Mouse (Mus musculus) CD4-positive, CD25-positive, alpha-beta regulatory T cell, adult 4 months (primary cell): ENCODE measurements around the gene Golph3. TPM values are rescaled to one million over a fixed set of nuclear protein-coding genes. Genes with fewer than 3 reads are reported as not detected.

Source experiments
- ATAC-seq: one replicate; pipeline ENCODE4 v1.8.0; 2017
- polyA plus RNA-seq, 2 experiments: library from polyadenylated mRNA; unstranded; fragments of 100-300 nt; shearing (Covaris generic); gene quantifications; one replicate each; pipeline ENCODE4 v1.2.1; 2017

Golph3 gene
- polyA plus RNA-seq, 2 experiments from 2014 or later, result 17.8 to 30.3 TPM

DNA sequence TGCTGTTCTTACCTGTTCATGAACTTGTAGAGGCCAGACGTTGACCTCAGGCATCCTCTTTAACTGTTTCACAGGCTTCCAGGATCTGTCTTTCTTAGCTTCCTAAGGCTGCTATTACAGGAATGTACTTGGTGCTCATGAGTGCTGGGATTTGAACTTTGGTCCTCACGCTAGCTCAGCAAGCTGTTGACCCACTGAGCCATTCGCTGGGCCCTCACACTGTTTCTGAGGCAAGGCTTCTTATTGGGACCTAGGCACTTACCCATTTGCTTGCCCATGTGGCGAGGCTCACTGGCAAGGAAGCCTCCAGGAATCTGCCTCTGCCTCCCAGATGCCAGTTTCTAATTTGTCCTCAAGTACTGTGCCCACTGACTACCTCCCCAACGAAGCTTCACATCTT lies 1.4 kb upstream of the Golph3 start:
- ATAC-seq, result no peak

DNA sequence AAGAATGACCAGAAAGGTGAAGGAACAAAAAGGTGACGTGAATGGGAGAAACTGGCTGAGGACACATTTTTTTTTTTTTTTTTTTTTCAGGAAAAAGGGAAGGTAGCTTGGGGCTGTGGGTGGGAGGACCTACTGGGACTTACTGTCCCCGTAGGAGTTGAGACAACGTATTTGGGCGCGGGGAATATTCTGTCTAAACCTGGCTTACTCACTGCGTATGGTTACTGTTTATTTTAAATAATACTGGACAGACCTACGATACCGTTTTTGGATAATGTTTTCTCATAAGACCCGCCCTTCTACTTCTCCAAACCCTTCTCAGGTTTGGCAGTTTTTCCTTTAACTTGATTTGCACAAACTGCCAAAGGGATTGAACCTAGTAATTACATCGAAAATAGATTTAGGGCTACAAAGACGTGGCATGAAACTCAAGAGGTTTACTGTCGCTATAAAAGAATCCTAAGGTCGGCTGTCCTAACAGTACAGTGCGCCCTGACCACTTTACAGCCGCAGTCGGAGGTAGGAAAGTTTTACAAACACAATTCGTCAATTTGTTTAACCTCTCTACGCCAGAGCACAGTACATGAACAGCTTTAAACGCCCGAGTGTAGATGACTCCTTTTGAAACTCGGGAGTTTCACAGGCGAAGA lies 684 bp upstream of the Golph3 start:
- peak; percentile 40 for ATAC-seq

DNA sequence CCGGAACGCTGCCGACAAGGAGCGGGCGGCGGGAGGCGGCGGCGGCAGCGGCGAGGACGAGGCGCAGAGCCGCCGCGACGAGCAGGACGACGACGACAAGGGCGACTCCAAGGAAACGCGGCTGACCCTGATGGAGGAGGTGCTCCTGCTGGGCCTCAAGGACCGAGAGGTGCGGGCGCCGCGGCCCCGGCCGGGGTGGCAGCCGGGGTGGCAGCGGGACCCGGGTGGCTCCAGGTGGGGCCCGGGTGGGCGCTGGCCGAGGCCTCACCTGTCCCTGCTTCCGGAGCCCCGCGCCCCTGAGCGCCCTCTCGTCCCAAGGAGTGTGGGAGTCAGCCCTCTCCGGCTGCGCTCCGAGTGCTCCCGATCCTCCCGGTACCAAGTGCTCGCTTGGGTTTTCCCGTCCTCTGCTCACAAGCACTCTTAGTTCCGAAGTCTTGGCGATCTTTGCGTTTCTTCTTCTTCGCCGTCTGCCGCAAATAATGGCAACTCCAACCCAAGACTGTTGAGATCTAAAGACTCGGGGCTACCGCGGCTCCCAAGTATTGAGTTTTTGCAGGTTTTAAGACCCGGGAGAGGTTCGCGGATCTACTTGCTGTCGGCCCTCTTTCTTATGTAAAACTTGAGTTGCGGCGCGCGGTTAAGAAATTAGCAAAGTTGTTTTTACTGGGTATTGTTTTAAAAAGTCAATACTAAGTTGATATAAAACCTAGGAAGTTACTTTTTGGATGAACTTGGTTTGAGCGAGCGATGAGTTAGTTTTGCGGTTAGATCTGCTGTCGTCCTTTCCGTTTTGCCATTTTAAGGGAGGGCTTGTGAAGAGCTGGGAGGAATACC lies 755 bp downstream of the Golph3 start, which contains the start of gene 1810049J17Rik:
Gene 1810049J17Rik (minus strand): TSS at position 112 of the 834 bp plus-strand sequence.
- peak; percentile 38 for ATAC-seq

DNA sequence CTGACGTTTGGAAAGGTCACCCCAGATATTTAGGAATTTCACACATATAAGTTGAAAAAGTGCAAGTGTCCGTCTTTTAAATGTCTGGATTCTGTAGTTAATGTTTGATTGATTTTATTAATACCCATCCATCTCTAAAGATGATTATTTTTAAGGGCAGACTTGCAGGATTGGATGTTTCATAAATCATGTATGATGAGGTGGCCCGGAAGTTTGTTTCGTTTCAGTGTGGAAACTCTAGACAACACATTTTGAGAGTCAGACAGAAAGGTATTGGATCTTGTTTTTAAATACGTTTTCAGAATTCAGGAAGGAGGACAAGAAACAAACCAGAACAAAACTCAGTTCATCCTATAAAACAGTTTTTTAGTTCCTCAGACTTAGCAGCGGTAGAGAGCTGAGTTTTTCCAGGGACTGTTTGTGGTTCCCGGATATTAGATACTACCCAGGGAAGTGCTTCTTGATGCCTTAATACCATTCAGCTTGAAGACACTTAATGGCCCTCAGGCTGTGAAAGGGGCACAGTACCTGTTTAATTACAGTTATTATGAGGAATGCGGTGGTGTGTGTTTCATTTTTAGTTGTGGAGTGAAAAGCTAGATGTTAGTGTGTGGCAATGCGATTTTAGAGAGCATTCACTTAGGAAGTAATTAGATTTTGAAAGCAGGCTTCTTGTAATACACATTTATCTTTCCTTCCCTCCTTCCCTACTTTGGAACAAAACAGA lies 1.6 kb downstream of the Golph3 start:
- peak; percentile 38 for ATAC-seq

DNA sequence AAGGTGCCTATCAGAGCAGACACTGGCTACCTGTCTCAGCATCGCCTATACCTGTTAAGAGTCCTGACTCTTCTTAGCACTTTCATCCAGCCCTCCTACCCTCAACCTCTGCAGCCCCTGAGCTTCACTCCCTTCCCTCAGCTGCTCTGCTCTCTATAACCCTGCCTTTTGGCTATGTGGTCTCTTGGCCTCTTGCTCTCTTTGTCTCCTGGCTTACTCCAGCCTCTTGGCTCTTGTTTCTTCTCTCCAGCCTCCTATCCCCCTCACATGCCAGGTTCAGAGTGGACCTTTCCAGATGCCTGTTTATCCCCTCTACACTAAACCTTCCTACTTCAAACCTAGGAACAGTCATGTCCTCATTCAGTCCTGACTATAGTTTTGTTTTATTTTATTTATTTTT lies 3.1 kb downstream of the Golph3 start:
- ATAC-seq, result no peak

DNA sequence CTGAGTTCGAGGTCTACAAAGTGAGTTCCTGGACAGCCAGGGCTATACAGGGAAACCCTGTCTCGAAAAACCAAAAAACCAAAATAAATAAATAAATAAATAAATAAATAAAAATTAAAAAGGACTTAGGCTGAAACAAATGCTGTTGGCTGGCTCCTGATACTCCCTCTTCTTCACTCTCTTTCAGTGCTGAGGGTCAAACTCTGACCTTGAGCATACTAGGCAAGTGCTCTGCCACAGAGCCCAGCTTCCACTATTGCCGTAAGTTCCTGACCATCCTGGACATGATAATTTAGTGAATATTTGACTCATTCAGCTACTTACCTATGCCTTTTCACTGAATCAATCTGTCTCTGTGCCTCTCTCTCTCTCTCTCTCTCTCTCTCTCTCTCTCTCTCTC lies 9.1 kb downstream of the Golph3 start:
- ATAC-seq, result no peak

DNA sequence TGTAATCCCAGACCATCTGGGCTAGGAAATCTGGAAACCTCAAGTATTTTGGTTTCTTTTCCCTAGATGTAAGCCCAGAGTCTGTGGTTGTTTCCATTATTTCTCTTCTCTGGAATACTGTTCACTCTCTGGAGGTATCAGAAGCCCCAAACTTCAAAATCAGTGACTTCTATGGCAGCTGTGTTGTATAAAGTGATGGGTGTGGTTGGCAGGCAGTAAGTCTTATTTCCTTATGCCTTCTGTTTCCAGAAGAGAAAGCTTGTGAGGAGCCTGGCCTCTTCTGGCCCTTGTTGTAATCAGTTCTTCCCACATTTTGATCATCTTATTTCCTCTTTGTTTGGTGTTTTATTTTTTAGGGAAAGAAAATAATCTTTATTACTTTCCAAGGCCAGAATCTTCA lies 9.6 kb downstream of the Golph3 start:
- no peak for ATAC-seq

DNA sequence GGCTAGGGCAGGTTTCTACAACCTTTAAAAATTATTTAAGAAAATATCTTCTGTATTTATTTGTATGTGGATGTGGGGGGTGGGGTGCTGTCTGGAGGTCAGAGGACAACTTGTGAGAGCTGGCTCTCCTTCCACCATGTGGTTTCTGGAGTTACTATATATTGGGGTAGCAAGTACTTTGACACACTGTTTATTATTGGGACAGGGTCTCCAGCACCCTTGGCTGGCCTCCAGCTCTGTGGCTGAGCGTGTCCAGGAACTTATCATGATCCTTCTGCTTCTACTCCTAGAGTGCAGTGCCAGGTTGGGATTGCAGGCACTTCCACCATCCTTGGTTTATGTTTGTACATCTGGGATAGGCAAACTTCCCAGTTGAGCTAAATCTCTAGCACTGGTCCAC lies 10.1 kb downstream of the Golph3 start:
- ATAC-seq, result no peak

DNA sequence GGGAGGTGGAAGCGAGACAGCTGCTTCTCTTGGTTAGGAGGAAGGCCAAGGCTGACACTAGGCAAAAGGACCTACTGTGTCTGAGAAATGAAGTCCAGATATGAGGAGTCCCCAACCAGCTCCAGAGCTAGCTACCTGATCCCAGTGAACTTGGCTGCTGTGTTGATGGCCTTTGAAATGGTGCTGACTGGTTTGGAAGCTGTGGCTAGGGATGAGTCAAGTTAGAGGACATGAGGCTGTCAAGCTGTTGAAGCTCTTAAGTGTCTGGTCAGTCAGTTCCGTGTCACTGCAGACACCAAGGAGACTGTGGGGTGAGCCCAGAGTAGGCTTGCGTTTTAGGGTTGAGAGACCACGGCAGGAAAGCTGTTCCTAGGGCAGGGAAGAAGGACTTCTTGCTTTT lies 13.1 kb downstream of the Golph3 start:
- ATAC-seq, result no peak

DNA sequence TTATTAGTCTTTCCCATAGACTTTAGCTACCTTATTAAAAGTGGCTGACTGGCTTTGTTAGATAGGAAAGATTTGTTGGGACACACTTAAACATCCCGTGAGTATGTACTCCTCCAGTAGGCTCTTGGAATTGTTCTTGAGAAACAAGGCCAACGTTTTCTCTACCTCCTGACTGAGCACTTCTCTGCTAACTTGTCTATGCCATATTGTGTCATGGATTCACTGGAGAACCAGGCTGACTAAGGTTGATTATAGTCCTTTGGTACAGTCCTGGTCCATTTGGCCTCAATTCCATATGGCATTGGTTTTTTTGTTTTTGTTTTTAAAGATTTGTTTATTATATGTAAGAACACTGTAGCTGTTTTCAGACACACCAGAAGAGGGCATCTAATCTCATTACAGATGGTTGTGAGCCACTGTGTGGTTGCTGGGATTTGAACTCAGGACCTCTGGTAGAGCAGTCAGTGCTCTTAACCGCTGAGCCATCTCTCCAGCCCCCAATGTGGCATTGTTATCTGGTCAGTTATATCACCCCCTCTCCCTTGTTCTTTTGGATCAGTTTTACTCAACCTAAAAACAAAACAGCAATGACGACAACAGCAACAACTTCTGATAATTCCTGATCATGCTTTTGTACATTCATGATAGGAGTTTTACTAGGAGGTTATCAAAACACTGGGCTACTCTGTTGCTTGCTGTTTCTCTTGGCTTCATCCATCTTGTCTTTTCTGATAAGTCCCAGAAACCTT lies 16.0 kb downstream of the Golph3 start:
- ATAC-seq, result no peak

DNA sequence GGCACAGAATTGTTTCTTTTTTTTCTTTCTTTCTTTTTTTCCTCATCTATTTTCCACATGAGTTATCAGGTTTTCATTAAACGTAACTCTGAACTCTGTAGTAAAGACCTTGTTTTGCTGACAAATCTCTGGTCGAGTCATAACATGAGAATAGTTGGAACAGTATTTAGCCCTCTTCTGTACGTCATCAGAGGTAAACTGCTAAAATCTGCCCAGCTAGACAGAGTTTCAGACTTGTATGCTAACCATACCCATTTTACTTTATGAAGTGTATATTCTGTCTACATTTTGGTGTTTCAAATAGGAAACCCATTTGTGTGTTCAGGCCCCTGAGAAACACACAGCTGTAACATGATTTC lies 16.5 kb downstream of the Golph3 start:
- ATAC-seq, result peak; percentile 59

DNA sequence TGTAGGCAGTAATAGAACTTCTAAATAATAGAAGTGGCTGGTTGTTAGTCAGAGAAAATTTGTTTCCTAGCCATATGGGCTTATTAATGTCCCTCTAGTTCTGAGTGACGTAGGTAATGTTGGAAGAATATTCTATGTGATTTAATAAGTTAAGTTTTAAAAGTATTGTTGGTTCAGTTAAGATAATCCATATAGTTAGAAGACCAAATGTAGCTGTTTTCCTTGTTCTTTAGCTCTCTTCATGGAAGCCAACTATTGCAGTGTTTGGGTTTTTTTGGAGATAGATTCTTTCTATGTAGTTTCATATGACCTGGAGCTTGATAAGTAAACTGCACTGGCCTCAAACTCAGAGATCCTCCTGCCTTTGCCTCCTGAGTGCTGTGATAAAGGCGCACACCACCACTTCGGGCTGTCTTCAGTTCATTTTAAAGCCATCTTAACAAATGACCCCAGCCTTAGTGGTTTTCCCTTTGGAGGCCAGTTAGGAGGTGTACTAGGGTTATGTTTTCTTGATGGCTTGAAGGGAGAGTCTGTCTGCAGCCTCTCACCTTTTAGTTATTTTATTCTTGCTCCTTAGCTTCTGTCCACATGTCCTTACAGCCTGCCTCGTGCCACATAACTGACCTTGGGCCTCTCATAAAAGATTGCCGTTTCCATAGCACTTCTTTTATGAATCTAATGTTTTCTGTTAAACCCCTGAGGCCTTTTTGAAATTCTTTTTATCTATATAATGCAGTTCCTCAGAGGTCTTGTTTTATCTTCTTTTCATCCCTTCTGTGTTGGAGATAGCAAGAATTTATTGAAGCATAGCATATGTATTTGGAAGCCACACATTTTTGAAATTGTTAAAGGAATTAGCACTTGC lies 19.5 kb downstream of the Golph3 start:
- no peak for ATAC-seq

DNA sequence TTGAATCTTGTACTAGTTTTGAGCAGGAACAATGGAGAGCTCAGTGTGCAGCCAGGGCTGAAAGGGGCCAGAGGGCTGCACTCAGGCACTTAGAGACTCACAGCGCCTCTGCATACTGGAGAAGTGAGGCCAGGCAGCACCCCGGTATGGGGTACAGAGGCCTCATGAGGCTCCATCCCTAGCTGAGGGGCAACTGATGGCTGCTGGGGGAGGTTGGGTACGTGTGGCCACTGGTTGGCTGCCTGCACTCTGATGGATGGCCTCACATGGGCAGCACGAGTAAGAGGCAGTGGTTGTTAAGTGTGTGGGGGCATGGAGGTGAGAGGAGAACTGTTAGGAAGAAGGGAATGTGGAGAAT lies 20.1 kb downstream of the Golph3 start:
- no peak for ATAC-seq

DNA sequence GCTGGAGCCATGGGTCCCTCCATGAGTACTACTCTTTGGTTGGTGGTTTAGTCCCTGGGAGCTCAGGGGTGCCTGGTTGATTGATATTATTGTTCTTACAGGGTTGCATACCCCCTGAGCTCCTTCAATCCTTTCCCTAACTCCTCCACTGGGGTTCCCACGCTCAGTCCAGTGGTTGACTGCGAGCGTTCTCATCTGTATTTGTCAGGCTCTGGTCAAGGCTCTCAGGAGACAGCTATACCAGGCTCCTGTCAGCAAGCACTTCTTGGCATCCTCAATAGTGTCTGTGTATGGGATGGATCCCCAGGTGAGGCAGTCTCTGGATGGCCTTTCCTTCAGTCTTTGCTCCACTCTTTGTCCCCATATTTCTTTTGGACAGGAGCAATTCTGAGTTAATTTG lies 25.7 kb downstream of the Golph3 start:
- no peak for ATAC-seq

DNA sequence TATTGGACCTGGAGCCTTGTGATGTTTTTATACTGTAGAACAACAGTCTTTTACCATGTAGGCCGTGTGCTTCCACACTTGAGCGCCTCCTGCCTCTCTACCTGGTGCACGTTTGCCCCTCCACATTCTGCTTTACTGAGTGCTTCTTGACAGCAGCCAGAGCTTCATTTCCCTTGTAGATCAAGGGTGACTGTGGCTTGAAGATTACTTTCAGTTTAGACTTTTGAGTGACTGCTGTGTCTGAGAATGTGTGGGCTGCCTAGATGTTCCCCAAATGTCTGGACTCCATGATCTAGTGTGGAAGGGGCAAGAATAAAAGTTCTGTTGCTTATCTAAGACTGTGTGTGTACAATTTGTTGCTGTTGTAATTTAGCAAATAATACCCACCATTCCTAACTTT lies 27.7 kb downstream of the Golph3 start:
- peak; percentile 78 for ATAC-seq

DNA sequence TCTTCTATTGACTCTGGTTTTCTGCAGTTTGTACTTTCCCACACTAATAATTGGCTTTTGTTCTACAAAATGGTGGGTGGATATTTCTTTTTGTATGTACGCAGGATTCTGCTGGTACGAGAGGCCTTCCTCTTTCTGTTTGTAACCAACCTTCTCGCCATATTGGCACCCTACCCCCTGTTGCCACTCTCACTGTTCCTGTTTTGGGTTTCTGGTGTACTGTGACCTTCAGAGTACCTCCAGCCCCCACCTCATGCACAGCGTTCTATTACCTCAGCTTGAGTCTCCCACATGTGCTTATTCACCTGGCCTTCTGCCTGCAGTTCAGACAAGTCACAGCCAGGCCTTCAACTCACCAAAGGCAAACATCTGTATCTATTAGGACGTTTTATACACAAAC lies 28.6 kb downstream of the Golph3 start:
- ATAC-seq, result peak; percentile 9

DNA sequence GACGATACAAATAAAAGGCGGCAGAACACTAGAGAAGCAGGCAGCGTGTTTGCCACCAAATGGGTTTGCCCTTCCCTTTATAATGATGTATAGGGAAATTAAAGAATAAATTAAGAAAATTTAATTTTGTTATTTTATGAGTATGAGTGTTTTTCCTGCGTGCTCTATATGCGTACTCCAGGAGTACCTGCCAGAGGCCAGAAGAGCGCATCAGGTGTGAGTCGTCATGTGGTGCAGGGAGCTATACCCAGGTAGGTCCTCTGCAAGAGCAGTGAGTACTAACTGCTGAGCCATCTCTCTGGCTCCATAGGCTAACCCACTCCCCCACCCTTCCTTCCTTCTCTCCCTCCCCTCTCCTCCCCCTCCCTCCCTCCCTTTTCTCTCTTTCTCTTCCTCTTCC lies 30.2 kb downstream of the Golph3 start:
- ATAC-seq, result no peak

DNA sequence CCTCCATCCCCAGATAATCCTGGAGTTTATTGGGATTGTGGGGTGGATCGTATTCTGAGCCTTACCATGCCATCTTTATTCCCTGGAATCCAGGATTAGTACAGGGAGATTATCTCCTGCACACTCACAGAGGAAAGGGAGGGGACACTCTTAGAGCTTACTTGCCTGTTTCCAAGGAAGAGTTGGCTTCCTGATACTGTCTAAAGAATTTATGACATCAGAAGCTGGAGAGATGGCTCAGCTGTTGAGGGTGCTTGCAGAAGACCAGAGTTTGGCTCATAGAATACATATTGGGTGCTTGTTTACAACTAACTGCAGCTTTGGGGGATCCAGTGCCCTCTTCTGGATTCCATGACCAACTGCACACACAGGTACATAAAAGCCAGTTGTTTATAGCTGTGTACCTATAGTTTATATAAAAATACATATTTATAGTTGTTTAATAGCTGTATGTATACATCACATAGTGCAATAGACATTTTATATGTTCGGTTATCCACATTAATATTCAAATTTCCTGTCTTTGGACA lies 33.1 kb downstream of the Golph3 start:
- no peak for ATAC-seq

DNA sequence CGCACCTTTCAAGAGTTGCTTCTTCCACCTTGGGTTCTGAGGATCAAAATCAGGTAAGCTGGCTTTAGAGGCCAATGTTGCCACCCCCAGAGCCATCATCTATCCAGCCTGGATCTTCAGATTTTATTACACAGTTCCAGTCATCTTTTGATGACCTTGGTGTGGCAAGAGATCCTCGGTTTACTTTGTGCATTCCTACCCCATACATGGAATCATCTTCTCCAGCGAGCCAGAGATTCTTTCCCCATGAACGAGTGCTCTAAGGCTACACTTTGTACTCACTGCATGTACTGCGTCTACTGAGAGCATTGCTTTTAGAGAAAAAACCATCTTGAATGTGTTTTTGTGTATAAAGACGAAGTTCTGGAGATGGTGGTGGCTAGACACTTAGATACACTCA lies 34.0 kb downstream of the Golph3 start:
- ATAC-seq, result no peak

DNA sequence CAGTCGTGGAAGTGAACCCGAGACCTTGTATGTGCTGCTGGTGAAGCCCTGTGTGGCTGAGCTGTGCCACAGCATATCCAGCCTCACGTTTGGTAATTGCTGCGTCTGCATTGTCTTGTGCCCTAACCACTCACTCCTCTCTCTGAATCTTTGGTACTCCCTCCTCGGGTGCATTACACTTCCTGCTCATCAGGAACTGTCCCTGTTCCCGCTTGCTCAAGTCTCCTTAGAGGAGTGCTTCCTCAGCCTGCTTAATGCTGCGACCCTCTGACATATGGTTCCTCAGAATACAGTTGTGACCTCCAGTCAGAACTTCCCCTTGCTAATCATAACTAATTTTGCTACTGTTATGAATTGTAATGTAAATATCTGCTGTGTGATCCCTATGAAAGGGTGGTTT lies 34.7 kb downstream of the Golph3 start:
- ATAC-seq, result no peak

DNA sequence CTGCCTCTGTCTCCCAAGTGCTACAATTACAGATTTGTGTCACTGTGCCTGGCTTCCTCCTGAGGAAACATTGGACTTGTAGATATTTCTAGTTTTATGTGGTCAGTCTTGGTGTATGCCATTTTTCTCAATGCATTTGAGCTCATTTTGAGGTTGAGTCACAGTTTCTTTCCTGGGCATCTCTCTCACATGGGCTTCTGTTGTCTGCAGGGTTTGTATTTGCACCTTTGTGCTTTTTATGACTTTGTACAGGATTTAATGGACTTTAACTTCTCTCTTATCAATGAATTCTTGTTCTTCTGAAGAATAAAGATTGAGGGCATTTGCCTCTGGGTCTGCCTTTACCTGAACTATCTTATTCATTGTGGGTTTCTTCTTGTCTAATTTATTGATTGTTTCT lies 36.2 kb downstream of the Golph3 start:
- no peak for ATAC-seq

DNA sequence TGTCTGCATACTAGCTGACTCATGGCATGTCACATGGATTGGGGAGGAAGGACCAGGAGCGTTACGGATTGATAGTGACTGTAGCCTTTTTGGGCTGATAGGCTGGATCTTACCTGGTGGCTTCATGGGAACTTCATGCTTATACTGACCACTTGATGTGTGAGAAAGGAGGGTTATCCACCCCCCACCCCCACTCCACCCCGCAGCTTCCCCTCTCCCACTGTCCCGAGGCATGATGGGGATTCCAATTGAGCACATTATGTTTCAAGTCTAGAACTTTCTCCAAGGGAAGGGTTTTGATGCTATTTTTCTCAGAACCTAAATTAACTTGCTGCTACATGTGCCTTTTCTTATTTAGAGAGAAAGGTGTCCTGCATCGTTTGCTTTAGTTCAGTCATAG lies 37.1 kb downstream of the Golph3 start:
- no peak for ATAC-seq
